Mouse (Mus musculus): ENCODE measurements at regions not wholly inside any gene's neighbourhood (a gene's known extent, or its start where the extent isn't known, plus 50 kb on each side); places are given as distances from the start of the nearest gene placed in this dataset.
A peak's percentile ranks its signal among the peaks of the same experiment; 100 is the strongest.

- TF ChIP-seq CTCF (IDR thresholded peaks at IDR 0.05; ENCODE audit: extremely low read depth, insufficient read depth, low read length) (peak; percentile 91), POLR2A (IDR thresholded peaks at IDR 0.05; ENCODE audit: extremely low read depth, insufficient read depth, low read length) (no peak)
Observed at GRCm38 (mm10) chr4:34231270-34231669, 181.3 kb upstream of the Spaca1 start.

All from cortical plate, adult 2 months (tissue).